Mouse (Mus musculus): ENCODE data around the gene Hs1bp3. TPM values are rescaled to one million over a fixed set of nuclear protein-coding genes. Genes with fewer than 3 reads are reported as not detected.

The Hs1bp3 gene
- 5.4 and 6.1 TPM in 2 replicates for polyA plus RNA-seq (2016; fragmentation: Nextera tagmentation; extraction: Ambion mirVana)

GRCm38 (mm10) chr12:8313270-8313771, at the start of gene Hs1bp3:
Gene Hs1bp3 (plus strand): TSS chr12:8313432.
- Histone ChIP-seq H3K4me2 (peak within 1 kb of the TSS; percentile 89), H3K36me3 (peaks cover 10% of the 10 kb centered on the region), H3K9me3 (replicated peaks) (no peaks in the 10 kb centered on the region), H3K4me3 (peak within 1 kb of the TSS; percentile 67), H3K9ac (peak within 1 kb of the TSS; percentile 71), H3K27me3 (replicated peaks) (peaks cover 33% of the 10 kb centered on the region), H3K27ac (no peak within 1 kb of the TSS), H3K4me1 (peaks cover 9% of the 10 kb centered on the region; the same call in 1 of the 2 replicates)
- WGBS (ENCODE audit: insufficient replicate concordance): under 1% methylated on average over 38 of the region's 38 CpGs
- ATAC-seq: peak; percentile 78

DNA sequence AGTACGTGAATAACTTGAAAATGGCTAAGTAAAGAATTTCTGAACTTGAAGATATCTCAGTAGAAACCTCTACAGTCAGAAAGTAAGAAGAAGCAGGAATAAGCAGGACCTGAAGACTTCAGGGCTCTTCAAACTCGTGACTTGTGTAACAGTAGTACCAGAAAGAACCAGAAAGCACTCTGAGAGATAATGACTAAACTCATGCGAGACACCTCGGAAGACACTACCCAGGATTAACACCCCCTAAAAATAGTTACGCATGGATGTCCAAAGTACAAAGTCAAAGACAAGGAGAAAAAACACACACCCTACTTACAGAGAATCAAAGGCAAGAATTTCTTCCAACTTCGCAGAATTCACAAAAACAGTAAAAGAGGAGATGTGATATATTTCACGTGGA, 46.9 kb upstream of the Hs1bp3 start:
- Histone ChIP-seq H3K27ac (no peak overlapping the region), H3K4me3 (no peak overlapping the region), H3K4me2 (no peak overlapping the region), H3K9ac (no peak overlapping the region), H3K27me3 (replicated peaks) (no peaks in the 10 kb centered on the region), H3K9me3 (replicated peaks) (no peaks in the 10 kb centered on the region), H3K36me3 (no peaks in the 10 kb centered on the region), H3K4me1 (no peaks in the 10 kb centered on the region)
- no peak for ATAC-seq
- 80% methylated on average over 7 of the region's 7 CpGs for WGBS (ENCODE audit: insufficient replicate concordance)

DNA sequence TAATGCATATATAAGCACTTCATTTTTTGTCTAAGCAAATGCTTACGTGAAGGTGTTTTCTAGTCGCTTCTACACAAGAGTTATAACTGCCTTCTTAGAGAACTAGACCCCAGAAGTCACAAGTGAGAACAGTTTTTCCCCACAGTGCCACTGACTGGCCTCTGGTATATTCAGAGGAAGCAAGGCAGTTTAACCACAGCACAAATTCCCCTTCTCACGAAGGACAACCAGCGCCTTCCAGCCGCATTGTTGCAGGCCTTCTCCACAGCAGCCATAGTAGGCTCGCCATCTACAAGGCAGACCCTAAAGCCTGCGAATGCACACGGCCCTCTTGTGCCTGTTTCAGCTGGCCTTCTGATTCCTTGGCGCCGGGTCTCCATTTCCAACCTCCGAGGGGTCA, 43.6 kb upstream of the Hs1bp3 start:
- H3K9me3 ChIP-seq (replicated peaks): no peaks in the 10 kb centered on the region
- H3K4me2 ChIP-seq: no peak overlapping the region
- no peaks in the 10 kb centered on the region for H3K27me3 ChIP-seq (replicated peaks)
- H3K36me3 ChIP-seq: no peaks in the 10 kb centered on the region
- 78% methylated on average over 11 of the region's 11 CpGs for WGBS (ENCODE audit: insufficient replicate concordance)
- ATAC-seq: no peak
- no peak overlapping the region for H3K4me3 ChIP-seq
- H3K27ac ChIP-seq: no peak overlapping the region
- H3K9ac ChIP-seq: no peak overlapping the region
- H3K4me1 ChIP-seq: peaks cover 15% of the 10 kb centered on the region

GRCm38 (mm10) chr12:8271405-8271804, 41.8 kb upstream of the Hs1bp3 start:
- H3K27ac ChIP-seq: no peak overlapping the region
- no peaks in the 10 kb centered on the region for H3K9me3 ChIP-seq (replicated peaks)
- no peak overlapping the region for H3K4me3 ChIP-seq
- no peak overlapping the region for H3K9ac ChIP-seq
- no peak overlapping the region for H3K4me2 ChIP-seq
- 0 out of 2 replicates have a peak, but pooled peaks cover under 1% of the 10 kb centered on the region for H3K36me3 ChIP-seq
- peaks cover 15% of the 10 kb centered on the region for H3K4me1 ChIP-seq
- H3K27me3 ChIP-seq (replicated peaks): no peaks in the 10 kb centered on the region
- 68% methylated on average over 2 of the region's 2 CpGs for WGBS (ENCODE audit: insufficient replicate concordance)
- no peak for ATAC-seq

- Histone ChIP-seq H3K27ac (no peak overlapping the region), H3K9me3 (replicated peaks) (no peaks in the 10 kb centered on the region), H3K9ac (no peak overlapping the region), H3K4me3 (no peak overlapping the region), H3K4me2 (no peak overlapping the region), H3K36me3 (peaks cover 8% of the 10 kb centered on the region; the same call in 1 of the 2 replicates), H3K4me1 (peaks cover 15% of the 10 kb centered on the region), H3K27me3 (replicated peaks) (no peaks in the 10 kb centered on the region)
- ATAC-seq: no peak
- 80% methylated on average over 6 of the region's 6 CpGs for WGBS (ENCODE audit: insufficient replicate concordance)
These were observed 39.6 kb upstream of the Hs1bp3 start for GRCm38 (mm10) chr12:8273471-8274171.

DNA sequence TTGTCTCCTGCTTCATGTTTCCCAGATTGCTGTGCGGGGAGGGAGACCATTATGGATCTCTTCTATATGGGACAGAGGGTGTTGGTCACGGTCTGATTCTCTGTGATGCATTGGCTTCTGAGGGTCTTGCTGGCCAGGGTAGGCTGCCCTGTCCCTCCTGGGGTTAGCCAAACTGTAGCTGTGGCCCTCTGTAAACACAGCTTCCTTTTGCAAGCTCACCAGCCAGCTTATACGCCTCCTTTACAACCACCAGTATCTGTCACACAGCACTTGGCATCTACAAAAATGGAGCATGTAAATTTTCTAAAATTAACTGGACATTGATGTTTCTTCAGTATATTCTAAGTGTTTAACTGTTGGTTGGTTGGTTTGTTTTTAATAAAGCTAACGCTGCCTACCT, 37.8 kb upstream of the Hs1bp3 start:
- H3K4me3 ChIP-seq: no peak overlapping the region
- ATAC-seq: no peak
- 80% methylated on average over 4 of the region's 4 CpGs for WGBS (ENCODE audit: insufficient replicate concordance)
- no peak overlapping the region for H3K9ac ChIP-seq
- H3K4me1 ChIP-seq: peaks cover 15% of the 10 kb centered on the region
- no peak overlapping the region for H3K27ac ChIP-seq
- H3K4me2 ChIP-seq: no peak overlapping the region
- no peaks in the 10 kb centered on the region for H3K9me3 ChIP-seq (replicated peaks)
- peaks cover 20% of the 10 kb centered on the region; the same call in 1 of the 2 replicates for H3K36me3 ChIP-seq
- H3K27me3 ChIP-seq (replicated peaks): no peaks in the 10 kb centered on the region

DNA sequence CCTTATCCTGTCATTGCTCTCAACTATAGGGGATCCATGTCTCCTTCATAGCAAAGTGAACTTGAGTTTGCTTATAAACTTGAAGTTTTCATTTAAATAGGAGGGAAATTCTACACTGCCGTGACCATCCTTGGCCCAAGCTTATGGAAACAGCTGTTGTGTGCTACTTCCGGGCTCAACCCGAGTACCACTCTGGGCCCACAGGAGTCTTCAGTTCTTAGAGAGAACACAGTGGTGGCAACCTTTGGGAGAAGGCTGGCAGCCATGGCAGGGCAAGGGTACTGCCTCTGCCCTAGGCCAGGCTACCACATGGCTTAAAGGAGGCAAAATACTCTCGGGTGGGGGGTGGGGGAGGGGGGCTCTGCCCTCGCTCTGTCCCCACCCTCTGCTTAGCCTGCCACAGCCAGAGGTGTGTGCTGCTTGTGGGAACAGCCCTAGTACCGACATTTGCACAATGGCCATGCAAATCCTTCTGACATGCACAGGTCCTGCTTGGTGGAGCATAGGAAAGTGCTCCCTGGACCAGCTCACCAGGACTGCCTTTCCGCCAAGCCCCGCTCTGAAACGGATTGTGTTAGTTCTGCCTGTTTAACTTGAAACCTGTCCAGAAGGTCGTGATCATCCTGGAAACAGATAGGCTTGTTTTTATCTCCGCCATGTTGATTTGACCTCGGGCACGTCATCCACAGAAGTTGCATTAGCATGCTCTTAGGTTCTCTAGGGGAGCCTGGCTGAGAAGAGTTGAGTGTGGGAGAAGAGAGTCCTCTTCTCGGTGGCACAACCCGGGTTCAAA, 31.8 kb upstream of the Hs1bp3 start:
- no peak overlapping the region for H3K27ac ChIP-seq

DNA sequence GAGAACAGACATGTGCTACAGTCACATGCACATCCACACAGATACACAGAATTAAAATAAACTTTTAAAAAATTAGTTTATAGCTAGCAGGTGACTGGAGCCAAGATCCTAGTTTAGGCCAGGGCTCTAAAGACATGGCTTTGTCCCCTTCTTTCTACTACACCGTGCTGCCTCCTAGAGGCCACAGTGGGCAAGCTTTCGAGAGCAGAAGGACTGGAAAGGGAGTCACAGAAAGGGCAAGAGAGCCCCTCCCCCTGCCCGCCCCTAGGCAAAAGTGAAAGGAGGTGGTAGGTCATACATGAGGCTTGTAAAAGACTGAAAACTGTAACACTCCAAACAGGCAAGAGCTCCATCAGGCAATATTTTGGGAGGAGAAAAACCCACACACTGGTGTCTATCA, 25.3 kb upstream of the Hs1bp3 start:
- H3K27me3 ChIP-seq (replicated peaks): peaks cover 3% of the 10 kb centered on the region; the same call in 1 of the 2 replicates
- H3K4me3 ChIP-seq: no peak overlapping the region
- no peak for ATAC-seq
- no peak overlapping the region for H3K4me2 ChIP-seq
- H3K36me3 ChIP-seq: peaks cover 19% of the 10 kb centered on the region
- WGBS (ENCODE audit: insufficient replicate concordance): 67% methylated on average over 3 of the region's 3 CpGs
- no peaks in the 10 kb centered on the region for H3K9me3 ChIP-seq (replicated peaks)
- H3K27ac ChIP-seq: no peak overlapping the region
- H3K9ac ChIP-seq: no peak overlapping the region
- no peaks in the 10 kb centered on the region for H3K4me1 ChIP-seq

More for the DNA sequence above, 31.8 kb upstream of the Hs1bp3 start:
- H3K9ac ChIP-seq: no peak overlapping the region
- H3K9me3 ChIP-seq (replicated peaks): no peaks in the 10 kb centered on the region
- no peak overlapping the region for H3K4me3 ChIP-seq
- no peaks in the 10 kb centered on the region for H3K27me3 ChIP-seq (replicated peaks)
- H3K4me1 ChIP-seq: no peaks in the 10 kb centered on the region
- ATAC-seq: peak; percentile 40
- no peak overlapping the region for H3K4me2 ChIP-seq
- H3K36me3 ChIP-seq: peaks cover 53% of the 10 kb centered on the region
- WGBS (ENCODE audit: insufficient replicate concordance): 74% methylated on average over 15 of the region's 15 CpGs

GRCm38 (mm10) chr12:8289099-8289498, 24.1 kb upstream of the Hs1bp3 start:
- 82% methylated on average over 6 of the region's 6 CpGs for WGBS (ENCODE audit: insufficient replicate concordance)

DNA sequence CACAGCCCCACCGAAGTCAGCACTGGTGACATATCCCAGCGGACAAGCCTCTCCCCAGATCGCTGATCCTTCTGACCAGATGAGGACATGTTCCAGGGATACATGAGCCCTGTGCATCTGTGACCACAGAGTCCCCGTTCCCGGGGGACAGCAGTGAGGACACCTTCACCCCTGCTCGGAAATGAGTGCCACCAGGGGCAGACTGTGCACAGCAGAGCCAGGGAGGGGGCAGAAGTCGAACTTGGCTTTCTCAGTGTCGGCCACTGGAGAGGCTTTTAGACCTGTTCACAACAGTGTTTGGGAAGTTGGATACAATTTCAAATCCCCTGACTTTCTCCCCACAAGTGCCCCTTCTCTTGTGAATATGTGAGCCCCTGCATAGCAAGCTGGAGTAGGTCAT, 23.7 kb upstream of the Hs1bp3 start:
- Histone ChIP-seq H3K27ac (no peak overlapping the region), H3K4me2 (no peak overlapping the region), H3K9ac (no peak overlapping the region), H3K27me3 (replicated peaks) (peaks cover 14% of the 10 kb centered on the region), H3K4me3 (no peak overlapping the region), H3K36me3 (peaks cover 8% of the 10 kb centered on the region; the same call in 1 of the 2 replicates), H3K9me3 (replicated peaks) (no peaks in the 10 kb centered on the region), H3K4me1 (no peaks in the 10 kb centered on the region)
- WGBS (ENCODE audit: insufficient replicate concordance): 78% methylated on average over 8 of the region's 8 CpGs
- ATAC-seq: no peak

More at GRCm38 (mm10) chr12:8289099-8289498, 24.1 kb upstream of the Hs1bp3 start:
- no peak overlapping the region for H3K27ac ChIP-seq
- no peak overlapping the region for H3K4me2 ChIP-seq
- peaks cover 11% of the 10 kb centered on the region; the same call in 1 of the 2 replicates for H3K27me3 ChIP-seq (replicated peaks)
- no peak overlapping the region for H3K4me3 ChIP-seq
- H3K36me3 ChIP-seq: peaks cover 11% of the 10 kb centered on the region; the same call in 1 of the 2 replicates
- H3K9me3 ChIP-seq (replicated peaks): no peaks in the 10 kb centered on the region
- no peaks in the 10 kb centered on the region for H3K4me1 ChIP-seq
- H3K9ac ChIP-seq: no peak overlapping the region
- ATAC-seq: no peak

DNA sequence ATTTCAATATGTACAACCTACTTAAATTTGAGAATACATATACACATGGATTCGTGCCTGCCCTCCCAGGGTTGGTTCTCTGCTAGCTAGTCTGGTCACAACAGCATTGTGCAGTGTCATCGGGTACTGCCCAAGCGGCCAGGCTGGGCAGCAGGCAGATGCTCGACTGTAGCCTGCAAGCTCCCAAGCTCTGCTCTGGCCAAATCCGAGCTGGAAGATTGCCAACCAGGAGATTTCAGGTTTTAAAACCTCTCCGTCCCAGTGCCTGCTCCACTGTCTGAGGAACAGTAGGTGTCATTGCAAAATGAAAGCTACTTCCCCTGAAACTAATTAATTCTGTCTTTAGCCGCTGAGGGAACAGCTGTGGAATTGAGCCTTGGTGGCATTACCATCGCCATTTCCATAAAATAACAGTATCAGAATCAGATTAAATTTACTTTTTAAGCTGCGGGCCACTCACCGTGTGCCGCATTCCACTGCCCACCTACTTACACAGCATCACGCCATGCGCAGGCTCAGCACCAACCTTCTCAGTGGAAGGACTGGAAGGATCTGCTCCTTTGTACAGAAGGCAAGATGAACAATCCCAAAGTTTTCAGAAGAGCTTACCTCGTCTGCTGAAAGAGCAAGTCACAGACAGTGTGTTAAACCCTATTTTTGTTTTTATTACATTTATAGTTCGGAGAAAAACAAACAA, 21.9 kb upstream of the Hs1bp3 start:
- Histone ChIP-seq H3K9me3 (replicated peaks) (no peaks in the 10 kb centered on the region), H3K9ac (no peak overlapping the region), H3K27me3 (replicated peaks) (peaks cover 29% of the 10 kb centered on the region), H3K4me3 (no peak overlapping the region), H3K4me1 (no peaks in the 10 kb centered on the region), H3K27ac (no peak overlapping the region), H3K4me2 (no peak overlapping the region), H3K36me3 (no peaks in the 10 kb centered on the region)
- no peak for ATAC-seq
- 73% methylated on average over 15 of the region's 15 CpGs for WGBS (ENCODE audit: insufficient replicate concordance)
